Mouse (Mus musculus) lung, adult 2 months (tissue): Measurements from ENCODE around the gene Synj2.

Experiments used
- CTCF ChIP-seq: fragments of 200-500 bp; IDR thresholded peaks from 2 replicates; pipeline ENCODE4 v1.5.1; 2011; ENCODE audit warnings: mild to moderate bottlenecking, low read length, control low read depth; ENCODE audit not compliant: insufficient read depth
- POLR2A ChIP-seq: fragments of 200-500 bp; IDR thresholded peaks from 2 replicates; pipeline ENCODE4 v1.6.1; 2011; ENCODE audit warnings: low read depth, mild to moderate bottlenecking, control low read depth, low read length, borderline replicate concordance; ENCODE audit errors: extremely low read depth

DNA sequence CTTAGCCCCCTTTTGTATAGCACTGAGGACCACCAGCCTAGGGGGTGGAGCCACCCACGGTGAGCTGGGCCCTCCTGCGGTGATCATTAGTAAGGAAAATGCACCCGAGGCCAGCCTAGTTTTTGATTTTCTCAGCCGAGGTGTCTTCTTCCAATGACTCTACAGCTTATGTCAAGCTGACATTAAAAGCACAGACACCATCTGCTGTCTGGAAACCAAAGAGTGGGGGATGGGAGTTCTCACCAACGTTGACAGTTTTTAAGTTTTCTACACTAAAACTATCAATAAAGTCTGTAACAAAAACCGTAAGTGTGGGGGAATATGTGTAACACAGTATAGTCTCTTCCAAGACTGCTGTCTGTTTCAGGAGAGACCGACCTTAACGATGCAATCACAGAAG lies 16.8 kb upstream of the Synj2 start:
- TF ChIP-seq POLR2A (no peak), CTCF (no peak)
